Mouse (Mus musculus): ENCODE results near the gene Tspan31.

GRCm38 (mm10) chr10:127062503-127062902 is 7.6 kb downstream of the Tspan31 start:
- TF ChIP-seq POLR2A (IDR thresholded peaks at IDR 0.05; ENCODE audit: extremely low read depth, insufficient read depth, low read length) (no peak), CTCF (IDR thresholded peaks at IDR 0.05; ENCODE audit: extremely low read depth, insufficient read depth, low read length) (no peak)

Data from cortical plate, adult 2 months (tissue).